Mouse (Mus musculus): ENCODE measurements at regions not wholly inside any gene's neighbourhood (a gene's known extent, or its start where the extent isn't known, plus 50 kb on each side); places are given as distances from the start of the nearest gene placed in this dataset.

- no peaks in the 10 kb centered on the region for H3K79me2 ChIP-seq (ENCODE audit: control insufficient read depth, insufficient read depth)
- H3ac ChIP-seq (ENCODE audit: control insufficient read depth, insufficient read length), result no peak overlapping the region
- no peak overlapping the region for H3K4me3 ChIP-seq
- no peak overlapping the region for H3K4me2 ChIP-seq (ENCODE audit: low read depth)
- H3K36me3 ChIP-seq (ENCODE audit: control insufficient read depth, insufficient read depth), result no peaks in the 10 kb centered on the region
- no peaks in the 10 kb centered on the region for H3K27me3 ChIP-seq (ENCODE audit: control insufficient read depth, insufficient read depth, insufficient read length)
- TF ChIP-seq USF1 (IDR thresholded peaks at IDR 0.05; ENCODE audit: low read depth), result no peak
- TF ChIP-seq CEBPB (IDR thresholded peaks at IDR 0.05; ENCODE audit: insufficient read depth, poor library complexity, severe bottlenecking), result no peak
- no peak for TF ChIP-seq POLR2A (IDR thresholded peaks at IDR 0.05; ENCODE audit: insufficient read length, low read depth)
Measured at GRCm38 (mm10) chr1:42362438-42362837, 333.1 kb upstream of the Pou3f3 start.

GRCm38 (mm10) chr1:42365648-42366324 is 329.8 kb upstream of the Pou3f3 start:
- Histone ChIP-seq H3K36me3 (ENCODE audit: control insufficient read depth, insufficient read depth) (no peaks in the 10 kb centered on the region), H3K4me3 (no peak overlapping the region), H3ac (ENCODE audit: control insufficient read depth, insufficient read length) (no peak overlapping the region), H3K27me3 (ENCODE audit: control insufficient read depth, insufficient read depth, insufficient read length) (no peaks in the 10 kb centered on the region), H3K4me2 (ENCODE audit: low read depth) (no peak overlapping the region), H3K79me2 (ENCODE audit: control insufficient read depth, insufficient read depth) (no peaks in the 10 kb centered on the region)
- TF ChIP-seq USF1 (IDR thresholded peaks at IDR 0.05; ENCODE audit: low read depth) (no peak), E2F4 (IDR thresholded peaks at IDR 0.05; ENCODE audit: insufficient read depth) (no peak), SRF (IDR thresholded peaks at IDR 0.05; ENCODE audit: control insufficient read depth, insufficient read length, low read depth) (no peak), TCF3 (IDR thresholded peaks at IDR 0.05; ENCODE audit: insufficient read length, low read depth) (no peak), REST (IDR thresholded peaks at IDR 0.05; ENCODE audit: insufficient read depth, insufficient read length) (no peak), TCF12 (IDR thresholded peaks at IDR 0.05; ENCODE audit: insufficient read depth, poor library complexity, severe bottlenecking) (no peak), MYOG (IDR thresholded peaks at IDR 0.05; ENCODE audit: control insufficient read depth in 1 of 3, insufficient read depth in 1 of 3, insufficient read length in 2 of 3, low read depth in 2 of 3) (no peak), MYOD1 (IDR thresholded peaks at IDR 0.05; ENCODE audit: control insufficient read depth in 1 of 3, insufficient read length in 2 of 3, low read depth in 2 of 3) (no peak), MAX (IDR thresholded peaks at IDR 0.05; ENCODE audit: low read depth) (no peak), POLR2AphosphoS2 (IDR thresholded peaks at IDR 0.05; ENCODE audit: insufficient read length, low read depth) (no peak), POLR2A (IDR thresholded peaks at IDR 0.05; ENCODE audit: insufficient read length, low read depth) (no peak), CEBPB (IDR thresholded peaks at IDR 0.05; ENCODE audit: insufficient read depth, poor library complexity, severe bottlenecking) (no peak)

GRCm38 (mm10) chr1:42387919-42388684 is 307.5 kb upstream of the Pou3f3 start:
- no peaks in the 10 kb centered on the region for H3K36me3 ChIP-seq (ENCODE audit: control insufficient read depth, insufficient read depth)
- no peaks in the 10 kb centered on the region for H3K27me3 ChIP-seq (ENCODE audit: control insufficient read depth, insufficient read depth, insufficient read length)
- no peaks in the 10 kb centered on the region for H3K79me2 ChIP-seq (ENCODE audit: control insufficient read depth, insufficient read depth)
- no peak overlapping the region for H3K4me3 ChIP-seq
- no peak overlapping the region for H3K4me2 ChIP-seq (ENCODE audit: low read depth)
- no peak overlapping the region for H3ac ChIP-seq (ENCODE audit: control insufficient read depth, insufficient read length)
- TF ChIP-seq TCF12 (IDR thresholded peaks at IDR 0.05; ENCODE audit: insufficient read depth, poor library complexity, severe bottlenecking) (no peak), TCF3 (IDR thresholded peaks at IDR 0.05; ENCODE audit: insufficient read length, low read depth) (no peak), MYOG (IDR thresholded peaks at IDR 0.05; ENCODE audit: control insufficient read depth in 1 of 3, insufficient read depth in 1 of 3, insufficient read length in 2 of 3, low read depth in 2 of 3) (no peak), POLR2AphosphoS2 (IDR thresholded peaks at IDR 0.05; ENCODE audit: insufficient read length, low read depth) (no peak), REST (IDR thresholded peaks at IDR 0.05; ENCODE audit: insufficient read depth, insufficient read length) (no peak), CEBPB (IDR thresholded peaks at IDR 0.05; ENCODE audit: insufficient read depth, poor library complexity, severe bottlenecking) (no peak), USF1 (IDR thresholded peaks at IDR 0.05; ENCODE audit: low read depth) (no peak), MAX (IDR thresholded peaks at IDR 0.05; ENCODE audit: low read depth) (no peak), POLR2A (IDR thresholded peaks at IDR 0.05; ENCODE audit: insufficient read length, low read depth) (no peak), MYOD1 (IDR thresholded peaks at IDR 0.05; ENCODE audit: control insufficient read depth in 1 of 3, insufficient read length in 2 of 3, low read depth in 2 of 3) (no peak)

GRCm38 (mm10) chr1:42388740-42389139 is 306.8 kb upstream of the Pou3f3 start:
- Histone ChIP-seq H3K4me3 (no peak overlapping the region), H3K36me3 (ENCODE audit: control insufficient read depth, insufficient read depth) (no peaks in the 10 kb centered on the region), H3K27me3 (ENCODE audit: control insufficient read depth, insufficient read depth, insufficient read length) (no peaks in the 10 kb centered on the region), H3K79me2 (ENCODE audit: control insufficient read depth, insufficient read depth) (no peaks in the 10 kb centered on the region), H3ac (ENCODE audit: control insufficient read depth, insufficient read length) (no peak overlapping the region), H3K4me2 (ENCODE audit: low read depth) (no peak overlapping the region)
- TF ChIP-seq CEBPB (IDR thresholded peaks at IDR 0.05; ENCODE audit: insufficient read depth, poor library complexity, severe bottlenecking) (no peak), POLR2AphosphoS2 (IDR thresholded peaks at IDR 0.05; ENCODE audit: insufficient read length, low read depth) (no peak), MYOG (IDR thresholded peaks at IDR 0.05; ENCODE audit: control insufficient read depth in 1 of 3, insufficient read depth in 1 of 3, insufficient read length in 2 of 3, low read depth in 2 of 3) (no peak)

- no peak overlapping the region for H3ac ChIP-seq (ENCODE audit: control insufficient read depth, insufficient read length)
- H3K79me2 ChIP-seq (ENCODE audit: control insufficient read depth, insufficient read depth), result no peaks in the 10 kb centered on the region
- H3K4me2 ChIP-seq (ENCODE audit: low read depth), result no peak overlapping the region
- H3K4me3 ChIP-seq, result no peak overlapping the region
- no peaks in the 10 kb centered on the region for H3K36me3 ChIP-seq (ENCODE audit: control insufficient read depth, insufficient read depth)
- H3K27me3 ChIP-seq (ENCODE audit: control insufficient read depth, insufficient read depth, insufficient read length), result no peaks in the 10 kb centered on the region
- TF ChIP-seq E2F4 (IDR thresholded peaks at IDR 0.05; ENCODE audit: insufficient read depth) (no peak), POLR2AphosphoS2 (IDR thresholded peaks at IDR 0.05; ENCODE audit: insufficient read length, low read depth) (no peak), MYOD1 (IDR thresholded peaks at IDR 0.05; ENCODE audit: control insufficient read depth in 1 of 3, insufficient read length in 2 of 3, low read depth in 2 of 3) (no peak), SRF (IDR thresholded peaks at IDR 0.05; ENCODE audit: control insufficient read depth, insufficient read length, low read depth) (no peak), MYOG (IDR thresholded peaks at IDR 0.05; ENCODE audit: control insufficient read depth in 1 of 3, insufficient read depth in 1 of 3, insufficient read length in 2 of 3, low read depth in 2 of 3) (no peak), TCF3 (IDR thresholded peaks at IDR 0.05; ENCODE audit: insufficient read length, low read depth) (no peak), CEBPB (IDR thresholded peaks at IDR 0.05; ENCODE audit: insufficient read depth, poor library complexity, severe bottlenecking) (no peak)
Measured at GRCm38 (mm10) chr1:42395651-42396260, 299.8 kb upstream of the Pou3f3 start.
